Mouse (Mus musculus): ENCODE measurements around the gene Atat1.
"Not testable (repeated sequence)": the region's sequence is repeated elsewhere in the genome, so short reads cannot be mapped to it uniquely, and the experiment has no call there.

Gene Atat1

GRCm38 (mm10) chr17:35909919-35910369 is at the start of gene Atat1:
TSS of gene Atat1 (minus strand) at chr17:35910075.
- peak; percentile 97 for DNase-seq (ENCODE audit: low spot score in 2 of 2)

- no peak for DNase-seq (ENCODE audit: low spot score in 2 of 2)
Measured at GRCm38 (mm10) chr17:35958533-35959223, 48.8 kb upstream of the Atat1 start.

- no peak for DNase-seq (ENCODE audit: low spot score in 2 of 2)
Measured at GRCm38 (mm10) chr17:35954665-35955064, 44.8 kb upstream of the Atat1 start.

- DNase-seq (ENCODE audit: low spot score in 2 of 2) = not testable (repeated sequence)
Measured at GRCm38 (mm10) chr17:35952559-35952958, 42.7 kb upstream of the Atat1 start.

- DNase-seq (ENCODE audit: low spot score in 2 of 2) = not testable (repeated sequence)
Measured at GRCm38 (mm10) chr17:35950946-35951345, 41.1 kb upstream of the Atat1 start.

GRCm38 (mm10) chr17:35939941-35940340 is 30.1 kb upstream of the Atat1 start:
- DNase-seq (ENCODE audit: low spot score in 2 of 2) = no peak

- DNase-seq (ENCODE audit: low spot score in 2 of 2) = no peak
Measured at GRCm38 (mm10) chr17:35939108-35939507, 29.2 kb upstream of the Atat1 start.

GRCm38 (mm10) chr17:35937700-35938348 is 27.9 kb upstream of the Atat1 start:
- peak; percentile 48 to 58 for DNase-seq (ENCODE audit: low spot score in 2 of 2)

- peak in 1 of 2 experiments; percentile 14 for DNase-seq (ENCODE audit: low spot score in 2 of 2)
Measured at GRCm38 (mm10) chr17:35935763-35936162, 25.9 kb upstream of the Atat1 start.

GRCm38 (mm10) chr17:35932608-35933007 is 22.7 kb upstream of the Atat1 start:
- peak in 1 of 2 experiments; percentile 20 for DNase-seq (ENCODE audit: low spot score in 2 of 2)

GRCm38 (mm10) chr17:35930627-35931026 is 20.8 kb upstream of the Atat1 start:
- DNase-seq (ENCODE audit: low spot score in 2 of 2) = no peak

- peak in 1 of 2 experiments; percentile 14 for DNase-seq (ENCODE audit: low spot score in 2 of 2)
Measured at GRCm38 (mm10) chr17:35929534-35929933, 19.7 kb upstream of the Atat1 start.

GRCm38 (mm10) chr17:35927471-35927870 is 17.6 kb upstream of the Atat1 start:
- no peak for DNase-seq (ENCODE audit: low spot score in 2 of 2)

GRCm38 (mm10) chr17:35923281-35923680 is 13.4 kb upstream of the Atat1 start:
- DNase-seq (ENCODE audit: low spot score in 2 of 2) = no peak

- no peak for DNase-seq (ENCODE audit: low spot score in 2 of 2)
Measured at GRCm38 (mm10) chr17:35922566-35922965, 12.7 kb upstream of the Atat1 start.

- DNase-seq (ENCODE audit: low spot score in 2 of 2) = no peak
Measured at GRCm38 (mm10) chr17:35921710-35922109, 11.8 kb upstream of the Atat1 start.

- no peak for DNase-seq (ENCODE audit: low spot score in 2 of 2)
Measured at GRCm38 (mm10) chr17:35920862-35921562, 11.1 kb upstream of the Atat1 start.

- no peak for DNase-seq (ENCODE audit: low spot score in 2 of 2)
Measured at GRCm38 (mm10) chr17:35920384-35920783, 10.5 kb upstream of the Atat1 start.

GRCm38 (mm10) chr17:35919864-35920301 is 10.0 kb upstream of the Atat1 start:
- DNase-seq (ENCODE audit: low spot score in 2 of 2) = no peak

- peak; percentile 96 to 97 for DNase-seq (ENCODE audit: low spot score in 2 of 2)
Measured at GRCm38 (mm10) chr17:35919060-35919715, 9.3 kb upstream of the Atat1 start.

GRCm38 (mm10) chr17:35918276-35919059 is 8.6 kb upstream of the Atat1 start:
- peak in 1 of 2 experiments; percentile 63 for DNase-seq (ENCODE audit: low spot score in 2 of 2)
